Mouse (Mus musculus) urinary bladder, postnatal 4 days (tissue): ENCODE measurements around the gene Pdcd6.
A peak's percentile ranks its signal among the peaks of the same experiment; 100 is the strongest.

ENCODE experiments used
- DNase-seq, 2 experiments: peaks; one replicate each; pipeline ENCODE4 v3.0.0; 2021 to 2022; ENCODE audit warnings: low spot score in 2 of 2

Gene Pdcd6

GRCm38 (mm10) chr13:74317170-74317849, at the start of gene Pdcd6:
TSS of gene Pdcd6 (minus strand) at chr13:74317580.
- DNase-seq, result peak; percentile 90 to 93

DNA sequence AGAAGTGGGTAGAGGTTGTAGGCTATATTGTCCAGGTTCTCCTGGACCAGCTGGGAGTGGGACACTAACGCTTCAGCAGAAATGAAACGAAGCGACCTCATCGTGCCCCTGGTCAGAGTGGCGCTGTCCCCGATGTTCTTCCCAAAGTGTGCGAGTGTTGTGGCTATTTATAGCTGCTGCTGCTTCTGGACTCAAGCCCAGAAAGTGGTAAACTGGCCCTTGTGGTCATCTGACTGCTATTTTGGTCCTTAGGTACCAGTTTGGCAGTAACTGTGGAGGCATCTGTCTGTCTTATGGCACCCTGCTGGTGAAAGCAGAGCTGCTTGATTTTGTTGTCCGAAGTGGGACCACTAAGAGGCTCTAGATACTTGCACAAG, 46.5 kb upstream of the Pdcd6 start, which contains the start of gene Lrrc14b:
Gene Lrrc14b (minus strand): TSS at position 147 of the 377 bp plus-strand sequence.
- no peak for DNase-seq

DNA sequence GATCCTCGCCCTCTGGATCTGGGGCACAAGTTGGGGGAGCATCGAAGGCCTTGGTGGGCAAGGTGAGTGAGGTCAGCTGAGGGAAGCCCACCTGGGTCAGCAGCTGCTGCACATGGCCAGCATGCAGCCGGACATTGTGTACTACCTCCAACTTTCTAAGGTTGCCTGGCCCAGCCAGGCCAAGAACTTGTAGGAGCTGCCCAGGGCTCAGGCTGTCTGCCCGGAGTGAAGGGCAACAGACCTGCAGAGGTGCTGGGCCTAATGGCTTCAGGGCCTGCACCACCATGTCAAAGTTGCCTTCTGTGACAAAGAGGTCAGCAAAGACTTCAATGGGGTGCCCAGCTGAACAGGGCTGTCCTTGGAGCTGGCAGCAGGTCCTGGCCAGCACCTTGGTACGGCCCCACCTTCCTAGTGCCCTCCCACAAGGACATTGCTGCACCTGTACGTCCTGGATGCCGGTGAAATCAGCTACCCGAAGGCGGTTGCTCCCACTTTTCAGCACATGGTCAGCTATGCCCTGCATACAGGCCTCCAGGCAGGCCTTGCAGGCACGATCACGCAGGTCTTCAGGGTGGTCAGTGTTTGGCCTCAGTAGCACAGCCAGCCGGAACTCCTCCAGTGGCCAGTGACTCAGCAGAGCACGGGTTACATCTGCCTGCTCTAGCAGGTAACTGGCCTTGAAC, 45.9 kb upstream of the Pdcd6 start:
- DNase-seq, result no peak

DNA sequence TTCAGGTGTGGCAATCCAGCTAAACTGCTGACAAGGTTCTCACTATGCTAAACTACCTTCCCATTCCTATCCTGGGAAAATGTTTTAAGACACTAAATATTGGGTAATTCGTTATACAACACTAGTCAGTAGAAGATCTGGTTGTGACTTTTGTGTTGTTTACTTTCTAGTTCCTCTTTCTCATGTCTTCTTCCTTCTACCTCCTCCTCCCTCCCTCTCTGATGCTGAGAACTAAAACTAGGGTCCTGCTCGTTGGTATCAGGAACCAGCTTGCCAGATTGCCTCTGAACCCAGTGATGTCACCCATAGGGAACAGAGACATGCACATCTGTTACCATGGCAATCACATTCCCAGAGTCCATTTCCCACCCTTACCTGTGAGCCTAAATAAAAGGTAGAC, 44.8 kb upstream of the Pdcd6 start:
- DNase-seq, result no peak

- no peak for DNase-seq
Observed at GRCm38 (mm10) chr13:74356491-74356890, 39.1 kb upstream of the Pdcd6 start.

- DNase-seq, result no peak
Observed at GRCm38 (mm10) chr13:74350435-74350906, 33.1 kb upstream of the Pdcd6 start.

- DNase-seq, result peak; percentile 93 to 95
Observed at GRCm38 (mm10) chr13:74349566-74350434, 32.4 kb upstream of the Pdcd6 start, which contains the start of the genes Sdha and Ccdc127. TSS of gene Sdha (minus strand) at chr13:74350280. TSS of gene Ccdc127 (plus strand) at chr13:74350309.

DNA sequence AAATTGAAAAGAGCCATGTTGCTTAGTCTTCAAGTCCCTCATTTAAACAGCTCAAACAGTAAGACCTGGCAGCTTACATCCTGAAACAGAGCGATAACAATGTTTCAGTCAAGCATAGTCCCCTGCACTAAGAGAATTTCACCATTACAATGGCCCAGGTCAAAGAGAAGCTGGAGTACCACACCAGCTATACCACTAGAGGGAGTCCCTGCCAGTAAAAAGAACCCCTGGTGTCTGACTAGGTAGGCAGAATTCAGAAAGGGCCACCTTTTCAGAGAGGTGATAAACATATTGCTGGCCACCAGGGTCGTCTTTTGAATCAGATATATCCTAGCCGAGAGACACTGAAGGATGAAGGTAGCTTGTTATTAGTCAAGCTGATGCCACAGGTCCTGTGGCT, 23.7 kb upstream of the Pdcd6 start:
- DNase-seq, result no peak

- DNase-seq, result no peak
Observed at GRCm38 (mm10) chr13:74329321-74329720, 11.9 kb upstream of the Pdcd6 start.

DNA sequence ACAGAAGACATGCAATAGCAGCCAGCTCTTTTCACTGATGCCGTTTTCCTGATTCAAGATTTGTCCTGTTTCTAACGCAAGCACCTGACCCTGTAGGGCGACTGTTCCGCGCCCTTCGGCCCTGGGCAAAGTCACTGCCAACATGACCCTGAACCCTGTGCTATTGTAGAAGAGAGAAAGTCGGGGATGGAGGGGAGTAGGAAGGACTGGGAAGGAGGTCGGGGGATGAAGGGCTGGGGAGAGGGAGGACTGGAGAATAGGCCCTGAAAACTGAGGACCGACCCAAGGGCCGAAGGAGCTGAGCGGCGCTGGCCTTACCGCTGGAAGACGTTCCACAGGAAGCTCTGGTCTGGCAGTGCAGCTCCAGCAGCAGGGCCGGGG, 601 bp downstream of the Pdcd6 start:
- no peak for DNase-seq

- no peak for DNase-seq
Observed at GRCm38 (mm10) chr13:74316386-74316785, 994 bp downstream of the Pdcd6 start.

DNA sequence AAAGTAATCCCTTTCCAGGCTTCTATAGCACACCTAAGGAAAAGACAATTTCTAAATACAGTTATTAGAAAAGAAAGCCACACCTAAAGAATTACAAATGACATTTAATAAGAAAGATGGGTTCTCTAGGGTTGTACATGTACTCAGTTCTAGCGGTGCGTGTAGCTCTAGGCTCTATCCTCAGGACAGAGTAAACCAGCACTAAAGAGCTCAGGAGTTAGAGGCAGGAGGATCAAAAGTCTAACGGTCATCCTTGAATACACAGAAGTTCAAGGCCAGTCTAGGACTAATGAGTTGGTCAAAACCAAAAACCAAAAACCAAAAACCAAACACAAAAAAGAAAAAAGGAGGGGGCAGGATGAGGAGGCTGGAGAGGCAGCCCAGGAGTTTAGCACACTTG, 2.8 kb downstream of the Pdcd6 start:
- DNase-seq, result no peak

DNA sequence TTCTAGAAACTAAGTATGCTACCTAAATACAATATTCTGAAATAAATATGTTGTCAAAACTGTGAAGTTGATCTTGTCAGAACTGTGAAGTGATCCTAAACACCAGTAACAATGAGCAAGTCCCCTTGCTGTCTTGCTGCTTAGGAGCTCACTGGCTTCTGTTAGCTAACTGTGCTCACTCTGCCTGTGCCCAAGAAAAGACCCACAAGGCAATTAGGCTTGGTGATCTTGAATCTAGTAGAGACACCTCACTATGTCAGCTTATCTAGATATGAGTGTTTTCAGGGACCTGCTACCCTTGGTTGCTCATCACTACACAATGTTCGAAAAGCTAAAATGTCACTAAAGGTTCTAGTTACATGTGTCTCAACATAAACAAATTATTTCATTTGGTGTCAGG, 11.6 kb downstream of the Pdcd6 start:
- DNase-seq, result no peak

- DNase-seq, result no peak
Observed at GRCm38 (mm10) chr13:74305380-74305779, 12.0 kb downstream of the Pdcd6 start.

DNA sequence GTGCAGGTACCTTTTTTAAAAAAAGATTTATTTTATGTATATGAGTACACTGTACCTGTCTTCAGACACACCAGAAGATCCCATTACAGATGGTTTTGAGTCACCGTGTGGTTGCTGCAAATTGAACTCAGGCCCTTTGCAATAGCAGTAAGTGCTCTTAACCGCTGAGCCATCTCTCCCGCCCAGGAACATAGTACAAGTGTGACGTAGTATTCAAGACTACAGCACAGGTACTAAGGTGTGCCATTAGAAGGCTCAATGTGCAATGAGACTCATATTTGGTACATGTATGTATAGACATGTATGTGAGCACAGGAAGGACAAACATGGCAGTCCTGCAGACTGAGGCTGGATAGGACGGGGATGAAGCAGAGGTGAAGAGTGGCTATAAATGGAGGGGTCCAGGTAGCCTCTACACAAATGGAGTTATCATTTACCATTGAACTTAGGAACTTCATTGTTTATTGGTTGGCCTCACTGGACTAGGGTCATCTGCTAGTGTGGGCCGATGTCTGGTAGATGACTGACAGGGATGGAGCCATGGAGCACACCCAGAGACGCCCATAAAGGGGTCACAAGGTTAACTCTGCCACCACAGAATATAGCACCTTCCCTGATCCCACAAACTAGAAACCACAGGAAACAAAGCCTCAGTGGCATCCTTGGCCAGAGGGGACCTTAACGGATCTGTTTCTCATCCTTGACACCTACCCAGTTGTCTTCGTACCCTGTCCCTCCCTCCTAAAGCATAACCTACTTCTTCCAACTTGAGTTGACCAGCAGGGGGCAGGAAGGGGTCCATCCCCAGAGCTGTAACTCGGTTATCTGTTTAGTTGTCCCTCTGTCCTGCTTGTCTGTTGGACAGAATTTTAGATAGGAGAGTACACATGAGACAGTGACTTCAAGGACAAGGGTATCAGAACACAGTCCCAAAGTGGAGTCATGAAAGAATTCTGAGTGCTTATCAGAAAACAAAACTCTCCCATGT, 15.0 kb downstream of the Pdcd6 start:
- DNase-seq, result no peak

GRCm38 (mm10) chr13:74301607-74301984, 15.8 kb downstream of the Pdcd6 start:
- peak in 1 of 2 experiments; percentile 22 for DNase-seq

DNA sequence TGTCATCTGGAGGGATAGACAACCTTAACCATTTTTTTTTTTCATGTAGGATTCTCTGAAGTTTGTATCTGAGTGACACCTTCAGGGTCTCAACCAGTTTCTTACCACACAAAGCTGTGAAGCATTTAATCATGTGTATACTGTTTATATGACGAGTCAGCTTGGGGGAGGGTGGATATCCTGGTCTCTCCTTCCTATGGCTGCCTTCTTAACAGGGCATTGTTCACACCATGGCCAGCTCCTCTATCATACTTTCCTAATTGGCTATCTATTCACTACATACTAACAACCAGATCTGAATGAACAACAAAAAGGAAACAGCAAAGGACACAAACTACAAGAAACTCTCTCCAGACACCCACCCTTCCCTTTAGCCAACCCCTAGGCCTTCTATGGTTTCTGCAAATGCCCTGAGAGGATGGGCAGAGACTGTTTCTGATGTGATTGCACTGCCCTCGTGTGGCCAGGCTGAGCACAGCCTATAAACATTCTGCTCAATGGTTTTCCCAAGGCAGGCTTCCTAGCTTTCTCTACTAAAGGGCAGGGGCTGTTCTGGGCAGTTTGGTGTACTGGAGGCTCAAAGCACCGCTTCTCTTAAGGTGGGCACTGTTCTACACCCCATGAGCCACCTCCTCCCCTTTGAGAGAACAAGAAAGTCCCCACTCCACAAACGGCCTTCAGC, 16.3 kb downstream of the Pdcd6 start:
- peak; percentile 50 to 76 for DNase-seq

DNA sequence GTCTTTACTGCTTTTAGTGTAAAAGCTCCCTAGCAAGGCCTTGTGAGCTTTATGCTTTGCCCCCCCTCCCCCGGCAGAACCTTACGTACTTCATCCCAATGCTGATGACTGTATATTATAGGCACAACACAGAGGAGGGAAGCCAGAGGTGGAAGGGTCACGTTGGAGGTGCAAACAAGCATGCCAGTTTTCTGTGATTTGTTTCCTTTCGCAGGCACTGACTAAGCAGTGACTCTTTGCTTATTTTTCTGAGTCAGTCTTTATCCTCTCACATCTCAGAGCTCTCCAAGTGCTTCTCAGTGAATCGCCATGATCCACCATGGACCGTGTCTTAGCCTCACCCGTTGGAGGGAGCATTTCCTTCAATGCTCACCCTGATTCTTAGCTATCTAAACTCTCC, 21.0 kb downstream of the Pdcd6 start:
- no peak for DNase-seq

GRCm38 (mm10) chr13:74292167-74292566, 25.2 kb downstream of the Pdcd6 start, which contains the start of gene Ahrr:
TSS of gene Ahrr (minus strand) at chr13:74292331.
- DNase-seq, result peak; percentile 60 to 69

- DNase-seq, result peak in 1 of 2 experiments; percentile 51
Observed at GRCm38 (mm10) chr13:74289646-74290045, 27.7 kb downstream of the Pdcd6 start.
